Mouse (Mus musculus): ENCODE measurements around the gene Grin2c.
A peak's percentile ranks its signal among the peaks of the same experiment; 100 is the strongest.

The Grin2c gene

GRCm38 (mm10) chr11:115283891-115284620 lies 17.0 kb upstream of the Grin2c start:
- DNase-seq (ENCODE audit: low spot score): no peak

DNA sequence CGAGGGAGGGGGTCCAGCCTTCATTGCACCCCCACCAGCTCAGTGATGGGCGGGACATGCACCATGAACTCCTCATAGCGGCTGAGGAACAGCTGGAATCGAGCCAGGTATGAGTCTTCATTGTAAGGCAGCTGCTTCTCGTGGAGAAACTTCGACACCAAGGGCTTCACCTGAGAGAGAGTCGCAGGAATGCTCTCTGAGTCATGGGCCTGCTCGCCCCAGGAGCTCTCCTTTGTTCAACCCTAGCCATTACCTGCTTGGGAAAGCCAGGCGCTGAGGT lies 16.4 kb upstream of the Grin2c start:
- DNase-seq (ENCODE audit: low spot score): no peak

- no peak for DNase-seq (ENCODE audit: low spot score)
Measured at GRCm38 (mm10) chr11:115282723-115283485, 15.9 kb upstream of the Grin2c start.

DNA sequence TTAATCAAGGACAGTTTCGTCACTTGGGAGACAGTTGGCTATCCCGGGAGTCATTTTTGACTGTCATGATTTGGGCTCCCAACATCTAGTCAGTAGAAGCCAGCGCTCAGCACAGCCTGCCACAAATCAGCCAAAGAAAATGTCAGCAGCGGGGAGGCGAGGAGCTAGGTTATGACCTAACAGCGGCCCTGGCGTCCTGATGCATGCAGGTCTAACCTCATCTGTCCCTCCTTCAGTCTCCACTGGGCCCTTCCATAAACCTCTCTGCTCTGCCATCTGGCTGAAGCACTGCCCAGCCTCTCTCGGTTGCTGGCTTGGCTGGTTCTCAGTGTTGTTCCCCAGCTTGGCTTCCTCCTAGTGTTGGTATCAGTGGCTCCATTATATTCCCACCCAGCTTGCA lies 15.3 kb upstream of the Grin2c start:
- DNase-seq (ENCODE audit: low spot score): no peak

- DNase-seq (ENCODE audit: low spot score): no peak
Measured at GRCm38 (mm10) chr11:115279726-115280125, 12.7 kb upstream of the Grin2c start.

GRCm38 (mm10) chr11:115278176-115278575 lies 11.1 kb upstream of the Grin2c start:
- no peak for DNase-seq (ENCODE audit: low spot score)

- no peak for DNase-seq (ENCODE audit: low spot score)
Measured at GRCm38 (mm10) chr11:115277604-115277975, 10.5 kb upstream of the Grin2c start.

DNA sequence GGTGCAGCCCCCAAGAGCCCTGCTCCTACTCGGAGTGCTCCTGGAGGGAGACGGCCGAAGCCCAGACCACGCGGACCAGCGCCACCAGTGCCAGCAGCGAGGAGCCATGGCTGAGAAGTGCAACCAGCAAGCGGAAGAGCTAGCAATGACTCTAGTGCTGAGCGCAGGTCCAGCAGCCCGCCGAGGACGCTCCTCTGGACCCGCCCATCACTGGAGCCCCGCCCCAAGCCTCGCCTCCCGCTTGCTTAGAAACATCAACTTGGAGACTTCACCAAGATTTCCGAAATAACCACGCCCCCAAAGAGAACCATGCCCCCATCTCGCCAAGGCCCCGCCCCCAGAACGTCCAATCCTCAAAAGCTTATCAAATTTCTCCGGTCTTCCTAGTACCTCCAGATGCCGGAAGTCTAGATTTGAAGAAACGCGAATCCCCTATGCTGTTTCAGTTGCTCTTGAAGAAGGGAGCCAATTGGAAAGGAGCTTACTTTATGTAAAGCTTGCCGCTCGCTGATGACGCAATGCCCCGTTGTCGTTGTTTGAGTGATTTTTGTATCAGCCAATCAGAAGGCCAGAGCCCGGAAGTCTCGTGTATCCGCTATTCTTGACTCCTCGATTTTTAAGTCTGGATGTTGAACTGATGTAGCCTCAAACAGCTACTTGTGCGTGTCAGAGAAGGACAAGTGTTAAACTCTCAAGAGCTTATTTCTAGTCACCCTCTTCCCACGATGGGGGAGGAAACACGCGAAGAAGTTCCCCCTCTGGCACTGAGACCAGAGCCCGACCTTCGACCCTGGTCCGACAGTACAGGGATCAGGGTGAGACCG lies 9.9 kb upstream of the Grin2c start, which contains the start of gene Fdxr:
Gene Fdxr, minus strand, starts transcription at position 271 of the 824 bp plus-strand sequence.
- peak; percentile 100 for DNase-seq (ENCODE audit: low spot score)

GRCm38 (mm10) chr11:115275954-115276353 lies 8.9 kb upstream of the Grin2c start:
- DNase-seq (ENCODE audit: low spot score): no peak

DNA sequence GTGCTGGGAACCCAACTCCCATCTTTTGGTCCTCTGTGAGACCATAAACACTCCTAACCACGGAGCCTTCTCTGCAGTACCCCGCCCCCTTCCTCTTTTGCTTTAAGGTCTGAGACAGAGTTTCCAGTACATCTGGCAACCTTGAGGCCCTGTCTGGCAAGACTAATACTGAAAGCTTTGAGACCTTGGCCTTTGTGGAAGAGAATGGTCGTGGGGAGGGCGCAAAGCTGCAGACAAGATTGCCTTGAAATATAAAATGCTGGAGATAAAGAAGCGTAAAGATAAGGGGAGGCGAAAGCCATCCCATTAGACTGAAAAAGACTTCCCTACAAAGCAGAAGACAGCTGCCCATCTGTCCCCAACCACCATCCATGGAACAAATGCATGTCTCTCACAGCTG lies 8.5 kb upstream of the Grin2c start:
- no peak for DNase-seq (ENCODE audit: low spot score)

- DNase-seq (ENCODE audit: low spot score): no peak
Measured at GRCm38 (mm10) chr11:115274771-115275170, 7.7 kb upstream of the Grin2c start.

GRCm38 (mm10) chr11:115274178-115274577 lies 7.1 kb upstream of the Grin2c start:
- DNase-seq (ENCODE audit: low spot score): no peak

GRCm38 (mm10) chr11:115273735-115274134 lies 6.7 kb upstream of the Grin2c start:
- no peak for DNase-seq (ENCODE audit: low spot score)

GRCm38 (mm10) chr11:115272894-115273498 lies 6.0 kb upstream of the Grin2c start:
- DNase-seq (ENCODE audit: low spot score): no peak

- no peak for DNase-seq (ENCODE audit: low spot score)
Measured at GRCm38 (mm10) chr11:115271481-115271880, 4.4 kb upstream of the Grin2c start.

DNA sequence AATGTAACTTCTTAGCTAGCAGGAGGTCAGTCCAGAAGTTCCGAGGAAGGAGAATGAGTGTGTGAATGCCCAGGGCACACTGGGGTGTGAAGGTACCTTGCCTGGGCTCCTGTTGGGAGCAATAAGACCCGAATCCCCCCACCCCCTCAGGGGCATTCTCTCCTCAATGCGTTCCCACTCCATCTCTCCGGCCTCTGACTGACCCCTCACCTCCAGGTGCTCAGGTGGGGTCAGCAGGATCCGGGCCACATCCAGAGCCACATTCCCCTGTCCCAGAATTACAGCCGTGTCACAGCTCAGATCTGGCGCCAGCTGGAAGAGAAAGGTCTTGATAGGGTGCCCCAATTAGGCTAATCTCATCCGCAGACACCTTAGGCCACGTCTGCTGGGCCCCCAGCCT lies 4.0 kb upstream of the Grin2c start:
- no peak for DNase-seq (ENCODE audit: low spot score)

GRCm38 (mm10) chr11:115270148-115270861 lies 3.3 kb upstream of the Grin2c start:
- peak; percentile 61 for DNase-seq (ENCODE audit: low spot score)

DNA sequence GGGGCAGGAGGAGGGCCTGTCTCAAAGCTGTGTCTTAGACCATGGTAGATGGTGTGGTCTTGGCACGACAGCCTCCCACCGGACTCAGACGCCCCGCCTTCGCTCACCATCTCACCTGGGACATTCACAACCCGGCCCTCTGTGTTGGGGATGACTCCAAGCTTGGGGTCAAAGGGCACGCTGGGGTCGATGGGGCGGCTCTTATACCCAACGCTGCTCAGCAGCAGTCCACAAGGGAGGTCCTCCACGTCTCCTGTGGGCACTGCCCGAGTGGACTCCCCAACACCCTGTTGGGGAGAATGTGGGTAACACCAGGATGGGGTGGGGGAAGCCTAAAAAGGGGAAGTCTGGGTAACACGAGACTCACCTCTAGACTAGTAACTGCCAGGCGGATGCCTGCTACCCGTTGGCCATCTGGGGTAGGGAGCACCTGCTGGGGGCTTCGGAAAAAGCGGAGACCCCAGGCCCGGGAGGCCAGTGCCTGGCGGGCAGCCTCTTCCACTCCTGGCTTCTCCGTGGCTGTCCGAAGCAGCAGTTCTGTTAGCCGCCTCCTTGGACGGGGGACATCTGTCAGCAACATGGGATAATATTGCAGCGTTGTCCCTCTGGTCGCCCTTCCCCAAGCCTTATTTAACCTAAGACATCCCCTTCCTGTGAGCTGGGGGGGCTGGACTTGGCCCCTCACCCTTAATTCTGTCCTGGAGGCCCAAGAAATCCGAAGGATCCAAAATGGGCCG lies 2.5 kb upstream of the Grin2c start:
- DNase-seq (ENCODE audit: low spot score): no peak

DNA sequence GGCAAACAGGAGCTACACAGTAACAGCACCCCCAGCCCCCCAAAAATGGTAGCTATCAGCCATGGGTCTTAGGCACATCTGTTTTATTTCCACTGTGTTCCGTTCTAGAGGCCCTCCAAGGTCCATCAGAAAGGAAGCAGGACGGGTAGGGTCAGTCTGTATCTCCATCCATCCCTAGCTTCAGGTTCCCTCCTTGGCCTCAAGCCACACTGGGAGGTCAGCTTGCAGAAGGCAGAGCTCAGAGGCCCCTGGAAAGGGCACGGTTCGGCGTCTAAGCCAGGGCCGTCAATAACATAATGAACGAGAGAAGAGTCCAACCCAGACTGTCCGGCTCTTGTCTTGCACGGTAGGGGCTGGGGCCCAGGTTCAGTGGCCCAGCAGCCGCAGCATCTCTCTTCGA lies 915 bp upstream of the Grin2c start:
- DNase-seq (ENCODE audit: low spot score): no peak

DNA sequence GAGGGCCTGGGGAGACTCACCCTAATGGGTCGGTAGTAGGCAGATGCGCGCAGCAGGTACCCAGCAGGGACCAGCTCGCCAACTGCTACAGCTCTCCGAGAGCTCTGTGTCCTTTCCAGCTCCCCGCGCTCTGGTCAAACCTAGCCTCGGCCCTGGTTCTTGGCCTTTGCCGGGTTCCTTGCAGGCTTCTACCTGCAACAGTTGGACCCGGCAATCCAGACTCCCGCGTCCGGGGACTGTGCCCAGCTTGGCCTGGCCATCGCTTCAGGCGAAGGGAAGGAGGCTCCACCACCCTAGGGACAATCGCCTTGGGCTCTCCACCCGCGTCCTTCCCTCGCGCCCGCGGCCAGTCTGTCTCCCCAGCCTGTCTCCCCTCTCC lies 654 bp downstream of the Grin2c start:
- DNase-seq (ENCODE audit: low spot score): no peak

DNA sequence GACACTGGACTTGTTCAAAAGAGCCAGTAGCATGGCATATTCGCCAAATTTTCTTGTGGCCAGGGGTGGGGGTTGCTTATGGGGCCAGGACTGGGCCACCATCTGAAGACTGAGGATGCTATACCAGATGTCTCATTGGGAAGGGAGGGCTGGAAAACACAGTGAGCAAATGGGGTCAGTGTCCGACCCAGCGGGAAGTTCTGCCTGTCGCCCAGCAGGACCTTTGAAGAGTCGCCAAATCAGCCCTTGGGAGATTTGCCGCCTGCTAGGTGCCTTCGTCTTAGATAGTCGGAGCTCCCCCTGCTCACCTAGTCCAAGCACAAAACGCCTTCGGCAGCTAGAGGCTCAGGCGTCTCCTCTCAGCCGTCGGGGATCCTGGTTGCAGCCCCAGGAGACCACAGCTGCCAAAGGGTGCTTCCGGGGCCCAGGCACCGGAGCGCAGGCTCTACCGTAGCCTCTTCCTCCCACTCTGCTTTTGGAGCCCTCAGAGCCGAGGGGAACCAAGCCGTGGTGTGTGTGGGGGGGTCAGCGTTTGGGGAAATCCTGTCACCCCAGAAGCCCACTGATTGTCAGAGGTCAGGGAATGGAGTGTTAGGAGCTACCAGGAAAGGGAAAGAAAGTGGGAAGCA lies 1.2 kb downstream of the Grin2c start:
- no peak for DNase-seq (ENCODE audit: low spot score)
